Mouse (Mus musculus): ENCODE results near the gene Pih1d3. TPM values are rescaled to one million over a fixed set of nuclear protein-coding genes. Genes with fewer than 3 reads are reported as not detected.

Gene Pih1d3
- polyA plus RNA-seq, 1 experiment from 2014 or later = not detected

- Histone ChIP-seq H3K36me3 (ENCODE audit: control insufficient read depth, insufficient read depth, low read length) (no peaks in the 10 kb centered on the region), H3K4me1 (ENCODE audit: control insufficient read depth, insufficient read depth, low read length) (no peaks in the 10 kb centered on the region), H3K9ac (replicated peaks; ENCODE audit: low read depth, low read length) (no peak overlapping the region), H3K27me3 (ENCODE audit: control insufficient read depth, insufficient read depth, low read length) (no peaks in the 10 kb centered on the region), H3K27ac (ENCODE audit: low read depth, low read length) (no peak overlapping the region), H3K4me2 (ENCODE audit: low read depth, low read length) (no peak overlapping the region), H3K4me3 (ENCODE audit: low read depth, low read length) (no peak overlapping the region), H3K9me3 (ENCODE audit: control insufficient read depth, low read length) (no peaks in the 10 kb centered on the region)
- no peak for ATAC-seq (ENCODE audit: low read depth)
- WGBS = 88% methylated on average over 3 of the region's 3 CpGs
Observed at GRCm38 (mm10) chr1:31205770-31206169, 16.9 kb upstream of the Pih1d3 start.

GRCm38 (mm10) chr1:31210144-31210543, 12.5 kb upstream of the Pih1d3 start:
- no peaks in the 10 kb centered on the region for H3K27me3 ChIP-seq (ENCODE audit: control insufficient read depth, insufficient read depth, low read length)
- no peaks in the 10 kb centered on the region for H3K9me3 ChIP-seq (ENCODE audit: control insufficient read depth, low read length)
- H3K27ac ChIP-seq (ENCODE audit: low read depth, low read length) = no peak overlapping the region
- H3K4me3 ChIP-seq (ENCODE audit: low read depth, low read length) = no peak overlapping the region
- H3K4me1 ChIP-seq (ENCODE audit: control insufficient read depth, insufficient read depth, low read length) = no peaks in the 10 kb centered on the region
- H3K9ac ChIP-seq (replicated peaks; ENCODE audit: low read depth, low read length) = no peak overlapping the region
- H3K36me3 ChIP-seq (ENCODE audit: control insufficient read depth, insufficient read depth, low read length) = no peaks in the 10 kb centered on the region
- no peak overlapping the region for H3K4me2 ChIP-seq (ENCODE audit: low read depth, low read length)
- WGBS = under 1% methylated on average over 5 of the region's 5 CpGs
- ATAC-seq (ENCODE audit: low read depth) = peak; percentile 71

GRCm38 (mm10) chr1:31214831-31215230, 7.8 kb upstream of the Pih1d3 start:
- Histone ChIP-seq H3K9ac (replicated peaks; ENCODE audit: low read depth, low read length) (no peak overlapping the region), H3K4me2 (ENCODE audit: low read depth, low read length) (no peak overlapping the region), H3K27me3 (ENCODE audit: control insufficient read depth, insufficient read depth, low read length) (no peaks in the 10 kb centered on the region), H3K4me1 (ENCODE audit: control insufficient read depth, insufficient read depth, low read length) (no peaks in the 10 kb centered on the region), H3K9me3 (ENCODE audit: control insufficient read depth, low read length) (no peaks in the 10 kb centered on the region), H3K27ac (ENCODE audit: low read depth, low read length) (no peak overlapping the region), H3K4me3 (ENCODE audit: low read depth, low read length) (no peak overlapping the region), H3K36me3 (ENCODE audit: control insufficient read depth, insufficient read depth, low read length) (no peaks in the 10 kb centered on the region)
- 95% methylated on average over 1 of the region's 1 CpGs for WGBS
- ATAC-seq (ENCODE audit: low read depth) = no peak

- WGBS = 98% methylated on average over 4 of the region's 4 CpGs
- Histone ChIP-seq H3K9ac (replicated peaks; ENCODE audit: low read depth, low read length) (no peak overlapping the region), H3K27me3 (ENCODE audit: control insufficient read depth, insufficient read depth, low read length) (no peaks in the 10 kb centered on the region), H3K36me3 (ENCODE audit: control insufficient read depth, insufficient read depth, low read length) (no peaks in the 10 kb centered on the region), H3K4me1 (ENCODE audit: control insufficient read depth, insufficient read depth, low read length) (no peaks in the 10 kb centered on the region), H3K4me3 (ENCODE audit: low read depth, low read length) (no peak overlapping the region), H3K9me3 (ENCODE audit: control insufficient read depth, low read length) (no peaks in the 10 kb centered on the region), H3K27ac (ENCODE audit: low read depth, low read length) (no peak overlapping the region), H3K4me2 (ENCODE audit: low read depth, low read length) (no peak overlapping the region)
- ATAC-seq (ENCODE audit: low read depth) = no peak
Observed at GRCm38 (mm10) chr1:31220599-31221250, 1.9 kb upstream of the Pih1d3 start.

GRCm38 (mm10) chr1:31233319-31234036, 10.8 kb downstream of the Pih1d3 start:
- H3K27me3 ChIP-seq (ENCODE audit: control insufficient read depth, insufficient read depth, low read length) = no peaks in the 10 kb centered on the region
- peak; percentile 96 for ATAC-seq (ENCODE audit: low read depth)
- no peaks in the 10 kb centered on the region for H3K36me3 ChIP-seq (ENCODE audit: control insufficient read depth, insufficient read depth, low read length)
- H3K27ac ChIP-seq (ENCODE audit: low read depth, low read length) = no peak overlapping the region
- H3K4me2 ChIP-seq (ENCODE audit: low read depth, low read length) = no peak overlapping the region
- no peaks in the 10 kb centered on the region for H3K9me3 ChIP-seq (ENCODE audit: control insufficient read depth, low read length)
- H3K4me3 ChIP-seq (ENCODE audit: low read depth, low read length) = no peak overlapping the region
- H3K4me1 ChIP-seq (ENCODE audit: control insufficient read depth, insufficient read depth, low read length) = no peaks in the 10 kb centered on the region
- no peak overlapping the region for H3K9ac ChIP-seq (replicated peaks; ENCODE audit: low read depth, low read length)

- H3K36me3 ChIP-seq (ENCODE audit: control insufficient read depth, insufficient read depth, low read length) = no peaks in the 10 kb centered on the region
- no peak overlapping the region for H3K4me3 ChIP-seq (ENCODE audit: low read depth, low read length)
- 78% methylated on average over 10 of the region's 10 CpGs for WGBS
- ATAC-seq (ENCODE audit: low read depth) = no peak
- no peaks in the 10 kb centered on the region for H3K27me3 ChIP-seq (ENCODE audit: control insufficient read depth, insufficient read depth, low read length)
- H3K4me1 ChIP-seq (ENCODE audit: control insufficient read depth, insufficient read depth, low read length) = no peaks in the 10 kb centered on the region
- no peaks in the 10 kb centered on the region for H3K9me3 ChIP-seq (ENCODE audit: control insufficient read depth, low read length)
- no peak overlapping the region for H3K9ac ChIP-seq (replicated peaks; ENCODE audit: low read depth, low read length)
- no peak overlapping the region for H3K4me2 ChIP-seq (ENCODE audit: low read depth, low read length)
- H3K27ac ChIP-seq (ENCODE audit: low read depth, low read length) = no peak overlapping the region
Observed at GRCm38 (mm10) chr1:31260218-31260923, 37.7 kb downstream of the Pih1d3 start.

Other genes starting within 250 kb of the Pih1d3 start
- gene AC153137.1, start 244.9 kb upstream of the Pih1d3 start, polyA plus RNA-seq (2014; fragmentation: Nextera tagmentation; extraction: Ambion mirVana) = not detected in 2 replicates
- not detected in 2 replicates for gene Lgsn, start 46.4 kb upstream of the Pih1d3 start, polyA plus RNA-seq (2014; fragmentation: Nextera tagmentation; extraction: Ambion mirVana)
- gene 4931428L18Rik, start 154 bp upstream of the Pih1d3 start, polyA plus RNA-seq (2014; fragmentation: Nextera tagmentation; extraction: Ambion mirVana) = not detected in 2 replicates

Data from neural tube, embryonic 14.5 days (tissue).